Mouse (Mus musculus) B cell, adult (primary cell): ENCODE results near the gene Snhg11. TPM values are rescaled to one million over a fixed set of nuclear protein-coding genes. Genes with fewer than 3 reads are reported as not detected.

Experiments used
- total RNA-seq: library from RNA; stranded (reverse); gene quantifications from 4 replicates; pipeline ENCODE4 v1.2.4, GENCODE M21; 2023; ENCODE audit not compliant: inconsistent age

Snhg11 gene
- total RNA-seq, result not detected in 4 replicates

GRCm38 (mm10) chr2:158375443-158376122 lies at the start of gene Snhg11:
Snhg11 (plus strand) TSS chr2:158375638.

DNA sequence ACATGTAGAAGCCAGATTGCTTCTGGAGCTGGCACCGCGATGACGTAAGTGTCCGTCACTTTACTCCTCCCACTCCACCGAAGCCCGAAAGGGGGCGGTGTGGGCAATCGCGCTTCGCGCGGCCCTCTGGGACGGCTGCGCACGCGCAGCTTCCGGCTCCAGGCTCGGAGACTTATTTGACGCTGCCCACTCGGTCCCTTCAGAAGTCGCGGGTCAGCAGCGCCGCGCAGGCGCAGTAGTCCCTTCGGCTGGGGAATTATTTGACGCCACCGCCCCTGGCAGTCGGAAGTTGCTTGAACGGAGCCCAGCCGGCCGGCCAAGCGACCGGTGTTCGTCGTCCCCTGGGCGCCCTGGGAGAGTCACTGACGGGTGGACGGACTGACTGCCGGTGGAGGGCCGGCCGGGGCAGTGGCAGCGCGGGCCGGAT lies 34.2 kb downstream of the Snhg11 start, which contains the start of gene Ralgapb:
TSS of gene Ralgapb (plus strand) at position 254 of the 427 bp plus-strand sequence.

Other genes with a start within 250 kb of the Snhg11 start
- 3.3 to 4.9 TPM (median 3.7 TPM) in 4 replicates for gene Tgm2, start 229.2 kb upstream of the Snhg11 start, total RNA-seq
- gene D630003M21Rik, start 146.4 kb upstream of the Snhg11 start, total RNA-seq, result not detected in 4 replicates
- gene Bpi, start 117.5 kb upstream of the Snhg11 start, total RNA-seq, result not detected in 4 replicates
- gene Lbp, start 69.1 kb upstream of the Snhg11 start, total RNA-seq, result not detected in 4 replicates
- gene Ralgapb, start 34.2 kb downstream of the Snhg11 start, total RNA-seq, result 70.1 to 80.7 TPM (median 73.8 TPM) in 4 replicates
- gene Adig, start 127.0 kb downstream of the Snhg11 start, total RNA-seq, result 1.4 to 1.5 TPM in 2 of 4 replicates, not detected in the others
- not detected in 4 replicates for gene Arhgap40, start 137.2 kb downstream of the Snhg11 start, total RNA-seq
- gene Slc32a1, start 235.1 kb downstream of the Snhg11 start, total RNA-seq, result 0.16 to 0.24 TPM in 2 of 4 replicates, not detected in the others
- 45.1 to 50.6 TPM (median 47.1 TPM) in 4 replicates for gene Actr5, start 249.2 kb downstream of the Snhg11 start, total RNA-seq